Mouse (Mus musculus) lung, adult 2 months (tissue): Measurements from ENCODE around the gene Slc25a22.

Experiments
- CTCF ChIP-seq: fragments of 200-500 bp; IDR thresholded peaks from 2 replicates; pipeline ENCODE4 v1.5.1; 2011; ENCODE audit warnings: mild to moderate bottlenecking, low read length, control low read depth; ENCODE audit not compliant: insufficient read depth
- POLR2A ChIP-seq: fragments of 200-500 bp; IDR thresholded peaks from 2 replicates; pipeline ENCODE4 v1.6.1; 2011; ENCODE audit warnings: low read depth, mild to moderate bottlenecking, control low read depth, low read length, borderline replicate concordance; ENCODE audit errors: extremely low read depth

GRCm38 (mm10) chr7:141390326-141391259, 47.1 kb downstream of the Slc25a22 start:
- TF ChIP-seq CTCF = no peak
- TF ChIP-seq POLR2A = no peak
